Mouse (Mus musculus): ENCODE measurements around the gene Manbal. TPM values are rescaled to one million over a fixed set of nuclear protein-coding genes. Genes with fewer than 3 reads are reported as not detected.

Gene Manbal
- polyA plus RNA-seq, 2 experiments: 9.1 to 14.6 TPM

GRCm38 (mm10) chr2:157407596-157407995, 40.2 kb downstream of the Manbal start:
- Histone ChIP-seq H3K36me3 (replicated peaks; ENCODE audit: control insufficient read depth, insufficient read depth, low read depth) (no peaks in the 10 kb centered on the region), H3K4me1 (replicated peaks; ENCODE audit: control insufficient read depth in 2 of 2, insufficient read depth in 2 of 2, low read length in 1 of 2) (no peaks in the 10 kb centered on the region), H3K27me3 (ENCODE audit: control insufficient read depth, insufficient read depth, low read length) (no peaks in the 10 kb centered on the region), H3K27ac (no peak overlapping the region), H3K4me2 (ENCODE audit: low read depth) (no peak overlapping the region), H3K9ac (replicated peaks) (no peak overlapping the region), H3K4me3 (ENCODE audit: insufficient read depth in 1 of 2, low read depth in 2 of 2, low read length in 2 of 2) (no peak overlapping the region), H3K9me3 (ENCODE audit: control insufficient read depth, low read length) (no peaks in the 10 kb centered on the region)
- DNase-seq (ENCODE audit: low read depth in 3 of 3, low spot score in 3 of 3) (no peak), ATAC-seq (ENCODE audit: insufficient read depth) (no peak)
- TF ChIP-seq EP300 (IDR thresholded peaks at IDR 0.05; ENCODE audit: low read depth) (no peak), CTCF (IDR thresholded peaks at IDR 0.05; ENCODE audit: low read depth) (no peak)
- WGBS (ENCODE audit: insufficient replicate concordance): 58% methylated on average over 7 of the region's 7 CpGs

GRCm38 (mm10) chr2:157409793-157410533, 42.6 kb downstream of the Manbal start:
- Histone ChIP-seq H3K27ac (no peak overlapping the region), H3K27me3 (ENCODE audit: control insufficient read depth, insufficient read depth, low read length) (no peaks in the 10 kb centered on the region), H3K4me2 (ENCODE audit: low read depth) (no peak overlapping the region), H3K4me3 (ENCODE audit: insufficient read depth in 1 of 2, low read depth in 2 of 2, low read length in 2 of 2) (no peak overlapping the region), H3K4me1 (replicated peaks; ENCODE audit: control insufficient read depth in 2 of 2, insufficient read depth in 2 of 2, low read length in 1 of 2) (no peaks in the 10 kb centered on the region), H3K36me3 (replicated peaks; ENCODE audit: control insufficient read depth, insufficient read depth, low read depth) (no peaks in the 10 kb centered on the region), H3K9ac (replicated peaks) (no peak overlapping the region), H3K9me3 (ENCODE audit: control insufficient read depth, low read length) (no peaks in the 10 kb centered on the region)
- TF ChIP-seq CTCF (IDR thresholded peaks at IDR 0.05; ENCODE audit: low read depth) (no peak), EP300 (IDR thresholded peaks at IDR 0.05; ENCODE audit: low read depth) (no peak)
- ATAC-seq (ENCODE audit: insufficient read depth): no peak
- no peak for DNase-seq (ENCODE audit: low read depth in 3 of 3, low spot score in 3 of 3)
- WGBS (ENCODE audit: insufficient replicate concordance): 56% methylated on average over 12 of the region's 12 CpGs

GRCm38 (mm10) chr2:157411151-157411693, 43.8 kb downstream of the Manbal start:
- no peak for ATAC-seq (ENCODE audit: insufficient read depth)
- DNase-seq (ENCODE audit: low read depth in 3 of 3, low spot score in 3 of 3): no peak
- Histone ChIP-seq H3K9me3 (ENCODE audit: control insufficient read depth, low read length) (no peaks in the 10 kb centered on the region), H3K36me3 (replicated peaks; ENCODE audit: control insufficient read depth, insufficient read depth, low read depth) (no peaks in the 10 kb centered on the region), H3K4me1 (replicated peaks; ENCODE audit: control insufficient read depth in 2 of 2, insufficient read depth in 2 of 2, low read length in 1 of 2) (no peaks in the 10 kb centered on the region), H3K9ac (replicated peaks) (no peak overlapping the region), H3K27ac (no peak overlapping the region), H3K4me2 (ENCODE audit: low read depth) (no peak overlapping the region), H3K27me3 (ENCODE audit: control insufficient read depth, insufficient read depth, low read length) (no peaks in the 10 kb centered on the region), H3K4me3 (ENCODE audit: insufficient read depth in 1 of 2, low read depth in 2 of 2, low read length in 2 of 2) (no peak overlapping the region)
- no peak for TF ChIP-seq CTCF (IDR thresholded peaks at IDR 0.05; ENCODE audit: low read depth)
- TF ChIP-seq EP300 (IDR thresholded peaks at IDR 0.05; ENCODE audit: low read depth): no peak
- 70% methylated on average over 6 of the region's 6 CpGs for WGBS (ENCODE audit: insufficient replicate concordance)

- whole genome bisulfite sequencing (ENCODE audit: insufficient replicate concordance): 65% methylated on average over 7 of the region's 7 CpGs
- no peak for DNase-seq (ENCODE audit: low read depth in 3 of 3, low spot score in 3 of 3)
- no peaks in the 10 kb centered on the region for H3K9me3 ChIP-seq (ENCODE audit: control insufficient read depth, low read length)
Measured at GRCm38 (mm10) chr2:157412497-157412896, 45.1 kb downstream of the Manbal start.

GRCm38 (mm10) chr2:157417229-157417628, 49.8 kb downstream of the Manbal start:
- 59% methylated on average over 6 of the region's 6 CpGs for WGBS (ENCODE audit: insufficient replicate concordance)
- ATAC-seq (ENCODE audit: insufficient read depth) (no peak), DNase-seq (ENCODE audit: low read depth in 3 of 3, low spot score in 3 of 3) (no peak)
- no peak for TF ChIP-seq CTCF (IDR thresholded peaks at IDR 0.05; ENCODE audit: low read depth)
- no peak for TF ChIP-seq EP300 (IDR thresholded peaks at IDR 0.05; ENCODE audit: low read depth)
- no peaks in the 10 kb centered on the region for H3K4me1 ChIP-seq (replicated peaks; ENCODE audit: control insufficient read depth in 2 of 2, insufficient read depth in 2 of 2, low read length in 1 of 2)
- H3K36me3 ChIP-seq (replicated peaks; ENCODE audit: control insufficient read depth, insufficient read depth, low read depth): no peaks in the 10 kb centered on the region
- H3K9me3 ChIP-seq (ENCODE audit: control insufficient read depth, low read length): no peaks in the 10 kb centered on the region
- no peak overlapping the region for H3K4me2 ChIP-seq (ENCODE audit: low read depth)
- no peaks in the 10 kb centered on the region for H3K27me3 ChIP-seq (ENCODE audit: control insufficient read depth, insufficient read depth, low read length)
- H3K27ac ChIP-seq: no peak overlapping the region
- no peak overlapping the region for H3K9ac ChIP-seq (replicated peaks)
- no peak overlapping the region for H3K4me3 ChIP-seq (ENCODE audit: insufficient read depth in 1 of 2, low read depth in 2 of 2, low read length in 2 of 2)

More at GRCm38 (mm10) chr2:157412497-157412896, 45.1 kb downstream of the Manbal start:
- ATAC-seq (ENCODE audit: insufficient read depth): no peak
- no peak overlapping the region for H3K9ac ChIP-seq (replicated peaks)
- TF ChIP-seq CTCF (IDR thresholded peaks at IDR 0.05; ENCODE audit: low read depth) (no peak), EP300 (IDR thresholded peaks at IDR 0.05; ENCODE audit: low read depth) (no peak)
- H3K4me1 ChIP-seq (replicated peaks; ENCODE audit: control insufficient read depth in 2 of 2, insufficient read depth in 2 of 2, low read length in 1 of 2): no peaks in the 10 kb centered on the region
- H3K36me3 ChIP-seq (replicated peaks; ENCODE audit: control insufficient read depth, insufficient read depth, low read depth): no peaks in the 10 kb centered on the region
- no peak overlapping the region for H3K27ac ChIP-seq
- H3K4me3 ChIP-seq (ENCODE audit: insufficient read depth in 1 of 2, low read depth in 2 of 2, low read length in 2 of 2): no peak overlapping the region
- no peaks in the 10 kb centered on the region for H3K27me3 ChIP-seq (ENCODE audit: control insufficient read depth, insufficient read depth, low read length)
- H3K4me2 ChIP-seq (ENCODE audit: low read depth): no peak overlapping the region

Measured in liver, embryonic 14.5 days (tissue).